ENCODE assay signal across 8 mouse cellular contexts in the genomic region with DNA sequence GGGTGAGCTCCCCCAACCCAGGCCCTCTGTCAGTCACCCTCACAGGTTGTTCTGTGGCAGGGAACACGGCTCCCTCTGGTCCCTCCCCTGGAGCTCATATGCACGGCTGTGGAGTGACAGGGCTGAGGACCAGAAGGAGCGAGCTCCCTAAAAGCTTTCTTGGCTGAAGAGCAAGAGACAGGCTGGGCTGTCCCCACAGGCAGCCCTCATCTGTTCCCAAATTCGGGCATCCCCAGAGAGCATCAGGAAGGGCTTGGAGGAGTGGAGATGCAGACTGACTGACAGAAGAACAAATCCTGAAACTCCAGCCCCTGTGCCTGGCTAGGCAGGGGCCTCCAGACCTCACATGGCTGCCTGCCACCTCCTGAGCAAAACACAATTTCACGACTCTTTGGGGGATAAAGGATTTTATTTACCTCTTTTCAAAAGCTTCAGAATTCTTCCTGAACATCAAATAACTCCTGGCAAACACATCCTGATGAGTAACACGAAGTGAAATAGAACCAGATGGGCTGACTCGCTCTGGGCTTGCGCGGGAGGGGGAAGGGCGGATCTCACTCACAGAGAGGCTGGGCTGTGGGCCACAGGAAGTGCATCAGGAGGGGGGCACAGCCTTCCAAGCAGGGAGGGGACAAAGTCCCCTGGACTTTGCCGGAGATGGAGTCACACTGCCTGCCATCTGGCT.
DNase-seq lines count a peak whose midpoint lies in the region; ATAC-seq and TF ChIP-seq lines count a peak whose summit lies in the region.

No protein-coding gene starts in this region.

- peak overlapping the region; percentile 29 for H3K4me2 ChIP-seq in embryonic facial prominence, embryonic 11.5 days (ENCODE audit: low read depth, low read length)
- H3K4me2 ChIP-seq in intestine, postnatal 0 days (replicated peaks; ENCODE audit: low read depth) = peak overlapping the region; percentile 37

- intact Hi-C loops in left cerebral cortex, postnatal 10 days (cut with DNase I) = loop anchor here (5.0 kb wide), 1 partner anchor 231 kb away; a partner anchor contains a TSS

- no peaks in the 10 kb centered on the region for H3K36me3 ChIP-seq in embryonic facial prominence, embryonic 11.5 days (replicated peaks; ENCODE audit: control insufficient read depth, insufficient read depth, low read depth, low read length)
- no peaks in the 10 kb centered on the region; the same call in 1 of the 2 replicates for H3K36me3 ChIP-seq in intestine, postnatal 0 days (ENCODE audit: control insufficient read depth, insufficient read depth)

- peak overlapping the region; percentile 89 for H3K27ac ChIP-seq in embryonic facial prominence, embryonic 11.5 days (replicated peaks; ENCODE audit: low read depth, low read length)
- H3K27ac ChIP-seq in intestine, postnatal 0 days (ENCODE audit: low read depth, low read length) = peak overlapping the region; percentile 79

- H3K9ac ChIP-seq in embryonic facial prominence, embryonic 11.5 days (replicated peaks; ENCODE audit: low read length) = 0 out of 2 replicates have a peak overlapping the region, but pooled peaks have one; percentile 40
- H3K9ac ChIP-seq in intestine, postnatal 0 days (ENCODE audit: low read depth, low read length) = no peak overlapping the region

- H3K4me1 ChIP-seq in embryonic facial prominence, embryonic 11.5 days (ENCODE audit: control insufficient read depth, insufficient read depth, low read length) = peaks cover 18% of the 10 kb centered on the region
- peaks cover 8% of the 10 kb centered on the region; the same call in 1 of the 2 replicates for H3K4me1 ChIP-seq in intestine, postnatal 0 days (replicated peaks; ENCODE audit: control insufficient read depth, insufficient read depth, low read length)

- peak; percentile 86 for ATAC-seq in embryonic facial prominence, embryonic 11.5 days (replicated peaks; ENCODE audit: insufficient number of reproducible peaks, low FRiP score, low TSS enrichment, low read depth)
- peak; percentile 88 for ATAC-seq in intestine, postnatal 0 days
- ATAC-seq in megakaryocyte, adult 5-6 weeks (ENCODE audit: poor library complexity, severe bottlenecking) = no peak

- H3K4me3 ChIP-seq in embryonic facial prominence, embryonic 11.5 days (ENCODE audit: low read depth, low read length) = no peak overlapping the region
- H3K4me3 ChIP-seq in intestine, postnatal 0 days (ENCODE audit: low read depth, low read length) = no peak overlapping the region

- 6% methylated on average over 11 of the region's 11 CpGs for WGBS in embryonic facial prominence, embryonic 11.5 days
- 12% methylated on average over 11 of the region's 11 CpGs for WGBS in intestine, postnatal 0 days

- no peaks in the 10 kb centered on the region for H3K9me3 ChIP-seq in embryonic facial prominence, embryonic 11.5 days (replicated peaks; ENCODE audit: control insufficient read depth, low read length)
- no peaks in the 10 kb centered on the region for H3K9me3 ChIP-seq in intestine, postnatal 0 days (ENCODE audit: control insufficient read depth)

- peak; percentile 84 for DNase-seq in adrenal gland, postnatal 10 days
- DNase-seq in embryonic facial prominence, embryonic 11.5 days (ENCODE audit: low spot score) = peak; percentile 91
- DNase-seq in heart, adult 11 months = peak; percentile 99
- peak; percentile 85 to 95 for DNase-seq in left cerebral cortex, postnatal 10 days (ENCODE audit: extremely low spot score in 1 of 2, low spot score in 2 of 2)
- peak; percentile 88 to 93 for DNase-seq in lung, postnatal 4 days
- peak; percentile 81 for DNase-seq in right cerebral cortex, postnatal 4 days

- H3K27me3 ChIP-seq in embryonic facial prominence, embryonic 11.5 days (ENCODE audit: control insufficient read depth, insufficient read depth, low read length) = no peaks in the 10 kb centered on the region
- H3K27me3 ChIP-seq in intestine, postnatal 0 days (replicated peaks; ENCODE audit: control insufficient read depth, insufficient read depth, low read length) = no peaks in the 10 kb centered on the region

- TF ChIP-seq CTCF in intestine, postnatal 0 days (IDR thresholded peaks at IDR 0.05; ENCODE audit: low read depth) = no peak
